Mouse (Mus musculus) lung, embryonic 16.5 days (tissue): ENCODE data around the gene Tomm40l. TPM values are rescaled to one million over a fixed set of nuclear protein-coding genes. Genes with fewer than 3 reads are reported as not detected.

Experiments
- ATAC-seq: fragments of 200-750 bp; cut with Nextera tagmentation; 2 replicates; pipeline ENCODE4 v1.8.0; 2017; ENCODE audit warnings: low read depth, mild to moderate bottlenecking, moderate library complexity
- H3K27ac ChIP-seq: fragments of 300-500 bp; sonication (generic); 2 replicates; pipeline ENCODE4 v1.5.1; 2014; ENCODE audit warnings: mild to moderate bottlenecking, control low read depth, low read length
- H3K27me3 ChIP-seq: fragments of 300-500 bp; sonication (generic); 2 replicates; pipeline ENCODE4 v1.6.1; 2014; ENCODE audit warnings: low read depth, low read length, mixed read lengths; ENCODE audit not compliant: control insufficient read depth, insufficient read depth
- H3K36me3 ChIP-seq: fragments of 300-500 bp; sonication (generic); 2 replicates; pipeline ENCODE4 v1.6.1; 2014; ENCODE audit warnings: low read length; ENCODE audit not compliant: control insufficient read depth, insufficient read depth
- H3K4me1 ChIP-seq: fragments of 300-500 bp; sonication (generic); replicated peaks from 2 replicates; pipeline ENCODE4 v1.6.1; 2014; ENCODE audit warnings: low read length, mixed read lengths; ENCODE audit not compliant: control insufficient read depth, insufficient read depth
- H3K4me2 ChIP-seq: fragments of 300-500 bp; sonication (generic); 2 replicates; pipeline ENCODE4 v1.6.1; 2014; ENCODE audit warnings: low read depth, low read length, control low read depth
- H3K4me3 ChIP-seq: fragments of 300-500 bp; sonication (generic); 2 replicates; pipeline ENCODE4 v1.5.1; 2014; ENCODE audit warnings: mild to moderate bottlenecking, low read length, control low read depth
- H3K9ac ChIP-seq: fragments of 300-500 bp; sonication (generic); 2 replicates; pipeline ENCODE4 v1.6.1; 2014; ENCODE audit warnings: low read length, control low read depth
- H3K9me3 ChIP-seq: fragments of 300-500 bp; sonication (generic); 2 replicates; pipeline ENCODE4 v1.6.1; 2016; ENCODE audit warnings: low read length; ENCODE audit not compliant: control insufficient read depth
- WGBS: fragments of 180-500 bp; shearing (Covaris S2); extraction: QIAGEN DNeasy Blood & Tissue Kit; methylation state at CpG from one replicate; pipeline ENCODE4 v1.1.7; 2014; 5-methylcytosine and 5-hydroxymethylcytosine counted together
- polyA plus RNA-seq: library from polyadenylated mRNA; unstranded; fragments of >200 nt; fragmentation: Nextera tagmentation; extraction: Ambion mirVana; gene quantifications from 2 replicates; pipeline ENCODE4 v1.2.1, GENCODE M21; 2015

The Tomm40l gene
- polyA plus RNA-seq, 1 experiment from 2014 or later = 32.0 TPM

DNA sequence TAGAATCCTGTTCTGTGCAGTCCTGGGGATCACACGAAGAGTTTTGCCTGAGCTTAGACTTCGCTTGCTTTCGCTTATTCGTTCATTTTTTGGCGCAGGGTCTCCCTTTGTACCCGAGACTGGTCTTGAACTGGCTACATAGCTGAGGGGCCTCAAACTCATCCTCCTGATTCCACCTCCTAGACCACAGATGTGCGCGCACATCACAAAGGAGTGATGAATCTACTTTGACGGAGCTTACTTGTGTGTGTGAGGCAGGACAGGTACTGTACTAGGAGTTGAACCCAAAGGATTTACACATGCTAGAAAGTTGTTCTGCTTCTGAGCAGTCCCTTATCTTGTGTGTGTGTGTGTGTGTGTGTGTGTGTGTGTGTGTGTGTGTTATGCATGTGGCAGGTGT lies 31.5 kb downstream of the Tomm40l start:
- no peak overlapping the region for H3K4me2 ChIP-seq
- no peak overlapping the region for H3K9ac ChIP-seq
- no peaks in the 10 kb centered on the region for H3K9me3 ChIP-seq
- H3K4me1 ChIP-seq = peaks cover 15% of the 10 kb centered on the region
- H3K36me3 ChIP-seq = no peaks in the 10 kb centered on the region
- ATAC-seq = no peak
- WGBS = 96% methylated on average over 9 of the region's 9 CpGs
- H3K4me3 ChIP-seq = no peak overlapping the region
- H3K27me3 ChIP-seq = peaks cover 39% of the 10 kb centered on the region
- H3K27ac ChIP-seq = no peak overlapping the region

- Histone ChIP-seq H3K4me3 (no peak overlapping the region), H3K9me3 (no peaks in the 10 kb centered on the region), H3K4me1 (peaks cover 10% of the 10 kb centered on the region), H3K27me3 (peaks cover 28% of the 10 kb centered on the region), H3K36me3 (no peaks in the 10 kb centered on the region), H3K27ac (0 out of 2 replicates have a peak overlapping the region, but pooled peaks have one; percentile 30), H3K4me2 (peak overlapping the region; percentile 26; the same call in 1 of the 2 replicates), H3K9ac (no peak overlapping the region)
- peak; percentile 59; the same call in 1 of the 2 replicates for ATAC-seq
- 35% methylated on average over 14 of the region's 14 CpGs for WGBS
These were observed 32.7 kb downstream of the Tomm40l start for GRCm38 (mm10) chr1:171189476-171190114.

- H3K9me3 ChIP-seq = no peaks in the 10 kb centered on the region
- peak; percentile 42 for ATAC-seq
- H3K36me3 ChIP-seq = no peaks in the 10 kb centered on the region
- no peak overlapping the region for H3K4me3 ChIP-seq
- peaks cover 23% of the 10 kb centered on the region for H3K27me3 ChIP-seq
- WGBS = 3% methylated on average over 8 of the region's 8 CpGs
- 0 out of 2 replicates have a peak overlapping the region, but pooled peaks have one; percentile 30 for H3K27ac ChIP-seq
- H3K9ac ChIP-seq = no peak overlapping the region
- H3K4me1 ChIP-seq = peaks cover 10% of the 10 kb centered on the region
- H3K4me2 ChIP-seq = peak overlapping the region; percentile 26; the same call in 1 of the 2 replicates
These were observed 33.3 kb downstream of the Tomm40l start for GRCm38 (mm10) chr1:171189046-171189445.

GRCm38 (mm10) chr1:171187851-171188700 lies 34.2 kb downstream of the Tomm40l start:
- Histone ChIP-seq H3K4me1 (peaks cover 9% of the 10 kb centered on the region), H3K4me3 (no peak overlapping the region), H3K9ac (no peak overlapping the region), H3K9me3 (no peaks in the 10 kb centered on the region), H3K27me3 (peaks cover 14% of the 10 kb centered on the region), H3K27ac (no peak overlapping the region), H3K4me2 (no peak overlapping the region), H3K36me3 (no peaks in the 10 kb centered on the region)
- 69% methylated on average over 13 of the region's 13 CpGs for WGBS
- no peak for ATAC-seq

DNA sequence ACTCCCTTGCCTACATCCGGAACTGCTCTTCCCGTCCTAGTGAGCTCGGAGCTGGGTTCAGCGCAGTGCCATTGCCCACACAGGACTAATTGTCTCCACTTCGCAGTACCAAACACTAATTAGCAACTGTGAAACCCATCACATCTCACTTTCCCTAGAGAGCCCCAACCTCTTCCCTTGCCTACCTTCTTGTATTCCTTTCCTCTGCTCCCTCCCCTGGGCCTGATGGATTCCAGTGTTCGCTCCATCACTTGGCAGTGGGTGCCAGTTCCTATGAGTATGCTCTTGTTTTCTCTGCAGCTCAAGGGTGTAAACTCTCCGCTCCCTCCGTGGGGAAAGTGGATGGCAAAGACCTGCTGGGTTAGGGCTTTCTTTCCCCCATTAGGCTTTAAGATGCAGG lies 36.7 kb downstream of the Tomm40l start:
- Histone ChIP-seq H3K4me2 (no peak overlapping the region), H3K9me3 (no peaks in the 10 kb centered on the region), H3K36me3 (no peaks in the 10 kb centered on the region), H3K9ac (no peak overlapping the region), H3K4me1 (peaks cover 8% of the 10 kb centered on the region), H3K27ac (no peak overlapping the region), H3K27me3 (no peaks in the 10 kb centered on the region), H3K4me3 (no peak overlapping the region)
- 55% methylated on average over 8 of the region's 8 CpGs for WGBS
- no peak for ATAC-seq

DNA sequence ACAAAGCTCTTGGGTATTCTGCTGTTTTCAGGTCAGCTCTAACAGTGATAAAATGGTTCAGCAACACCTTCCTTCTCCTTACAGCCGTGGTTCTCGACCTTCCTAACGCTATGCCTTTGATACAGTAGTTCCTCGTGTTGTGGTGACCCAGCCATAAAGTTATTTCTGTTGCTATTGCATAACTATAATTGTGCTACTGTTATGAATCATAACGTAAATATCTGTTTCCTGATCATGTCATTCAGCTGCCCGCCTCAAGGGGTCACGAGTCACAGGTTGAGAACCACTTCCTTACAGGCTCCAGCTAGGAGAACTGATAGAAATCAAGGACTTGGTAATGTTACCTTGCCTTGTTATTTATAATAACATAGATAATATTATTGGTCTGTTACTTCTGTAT lies 38.0 kb downstream of the Tomm40l start:
- Histone ChIP-seq H3K27me3 (no peaks in the 10 kb centered on the region), H3K27ac (peak overlapping the region; percentile 12; the same call in 1 of the 2 replicates), H3K36me3 (no peaks in the 10 kb centered on the region), H3K4me3 (no peak overlapping the region), H3K9me3 (no peaks in the 10 kb centered on the region), H3K4me1 (peaks cover 5% of the 10 kb centered on the region), H3K4me2 (no peak overlapping the region), H3K9ac (no peak overlapping the region)
- 47% methylated on average over 7 of the region's 7 CpGs for WGBS
- peak; percentile 34; the same call in 1 of the 2 replicates for ATAC-seq

- H3K9ac ChIP-seq = no peak overlapping the region
- H3K4me2 ChIP-seq = no peak overlapping the region
- no peaks in the 10 kb centered on the region for H3K27me3 ChIP-seq
- H3K9me3 ChIP-seq = no peaks in the 10 kb centered on the region
- ATAC-seq = peak; percentile 45; the same call in 1 of the 2 replicates
- 39% methylated on average over 3 of the region's 3 CpGs for WGBS
- no peak overlapping the region for H3K4me3 ChIP-seq
- no peaks in the 10 kb centered on the region for H3K4me1 ChIP-seq
- H3K27ac ChIP-seq = no peak overlapping the region; the same call in 1 of the 2 replicates
- H3K36me3 ChIP-seq = no peaks in the 10 kb centered on the region
These were observed 38.7 kb downstream of the Tomm40l start for GRCm38 (mm10) chr1:171183620-171184019.

DNA sequence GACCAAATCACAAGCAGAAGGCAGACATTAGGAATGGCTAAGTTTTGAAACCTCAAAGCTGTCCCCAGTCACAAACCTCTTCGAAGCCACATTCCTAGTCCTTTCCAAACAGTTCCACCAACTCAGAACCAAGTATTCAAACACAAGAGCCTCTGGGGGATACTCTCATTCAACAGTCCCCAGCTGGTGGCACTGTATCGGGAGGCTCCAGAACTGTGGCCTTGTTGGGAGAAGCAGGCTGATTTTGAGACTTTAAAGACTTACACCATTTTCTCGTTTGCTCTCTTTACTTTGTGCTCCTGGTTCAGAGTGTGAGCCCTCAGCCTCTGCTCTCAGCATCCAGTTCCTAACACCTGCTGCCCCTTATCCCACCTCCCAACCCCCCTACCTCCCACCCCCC lies 39.3 kb downstream of the Tomm40l start:
- Histone ChIP-seq H3K9ac (no peak overlapping the region), H3K27ac (no peak overlapping the region), H3K4me2 (no peak overlapping the region), H3K36me3 (no peaks in the 10 kb centered on the region), H3K4me1 (no peaks in the 10 kb centered on the region), H3K4me3 (no peak overlapping the region), H3K9me3 (no peaks in the 10 kb centered on the region), H3K27me3 (no peaks in the 10 kb centered on the region)
- ATAC-seq = no peak
- 74% methylated on average over 3 of the region's 3 CpGs for WGBS

GRCm38 (mm10) chr1:171179487-171180171 lies 42.7 kb downstream of the Tomm40l start:
- Histone ChIP-seq H3K36me3 (no peaks in the 10 kb centered on the region), H3K4me3 (no peak overlapping the region), H3K27ac (no peak overlapping the region), H3K27me3 (no peaks in the 10 kb centered on the region), H3K4me1 (no peaks in the 10 kb centered on the region), H3K9ac (no peak overlapping the region), H3K9me3 (no peaks in the 10 kb centered on the region), H3K4me2 (no peak overlapping the region)
- WGBS = 51% methylated on average over 5 of the region's 5 CpGs
- ATAC-seq = no peak
